Mouse (Mus musculus) lung, postnatal 0 days (tissue): Measurements from ENCODE around the gene Bpifa1. TPM values are rescaled to one million over a fixed set of nuclear protein-coding genes. Genes with fewer than 3 reads are reported as not detected.

Experiments
- ATAC-seq: fragments of 200-750 bp; cut with Nextera tagmentation; 2 replicates; pipeline ENCODE4 v1.8.0; 2017; ENCODE audit warnings: moderate library complexity
- DNase-seq: peaks from one replicate; pipeline ENCODE4 v3.0.0-alpha.2; 2016; ENCODE audit warnings: low spot score
- H3K27ac ChIP-seq: fragments of 300-500 bp; sonication (generic); 2 replicates; pipeline ENCODE4 v1.5.1; 2014; ENCODE audit warnings: antibody characterized with exemption, mild to moderate bottlenecking, low read length, mixed read lengths
- H3K27me3 ChIP-seq: fragments of 300-500 bp; sonication (generic); replicated peaks from 2 replicates; pipeline ENCODE4 v1.6.1; 2014; ENCODE audit warnings: low read length, mixed read lengths; ENCODE audit not compliant: insufficient read depth
- H3K36me3 ChIP-seq: fragments of 300-500 bp; sonication (generic); 2 replicates; pipeline ENCODE4 v1.6.1; 2014; ENCODE audit warnings: low read length, mixed read lengths; ENCODE audit not compliant: insufficient read depth
- H3K4me1 ChIP-seq: fragments of 300-500 bp; sonication (generic); 2 replicates; pipeline ENCODE4 v1.6.1; 2014; ENCODE audit warnings: antibody characterized with exemption, low read depth, low read length, mixed read lengths; ENCODE audit not compliant: insufficient read depth
- H3K4me2 ChIP-seq: fragments of 300-500 bp; sonication (generic); replicated peaks from 2 replicates; pipeline ENCODE4 v1.6.1; 2014; ENCODE audit warnings: low read depth, mild to moderate bottlenecking, low read length, moderate library complexity, mixed read lengths
- H3K4me3 ChIP-seq: fragments of 300-500 bp; sonication (generic); 2 replicates; pipeline ENCODE4 v1.5.1; 2014; ENCODE audit warnings: low read depth, low read length
- H3K9ac ChIP-seq: fragments of 300-500 bp; sonication (generic); replicated peaks from 2 replicates; pipeline ENCODE4 v1.6.1; 2014; ENCODE audit warnings: low read depth, mild to moderate bottlenecking
- H3K9me3 ChIP-seq: fragments of 300-500 bp; sonication (generic); 2 replicates; pipeline ENCODE4 v1.6.1; 2016; ENCODE audit warnings: low read length, mixed read lengths
- CTCF ChIP-seq: IDR thresholded peaks from 2 replicates; pipeline ENCODE4 v1.5.1; 2016; ENCODE audit warnings: antibody characterized with exemption, mild to moderate bottlenecking
- EP300 ChIP-seq: IDR thresholded peaks from 2 replicates; pipeline ENCODE4 v1.6.1; 2016; ENCODE audit warnings: antibody characterized with exemption, mild to moderate bottlenecking, control low read depth
- WGBS: fragments of 180-500 bp; shearing (Covaris S2); extraction: QIAGEN DNeasy Blood & Tissue Kit; methylation state at CpG from one replicate; pipeline ENCODE4 v1.1.7; 2014; 5-methylcytosine and 5-hydroxymethylcytosine counted together
- polyA plus RNA-seq: library from polyadenylated mRNA; unstranded; fragments of >200 nt; fragmentation: Nextera tagmentation; extraction: Ambion mirVana; gene quantifications from 2 replicates; pipeline ENCODE4 v1.2.1, GENCODE M21; 2015

Gene Bpifa1
- 5.1 and 5.4 TPM in 2 replicates for polyA plus RNA-seq

DNA sequence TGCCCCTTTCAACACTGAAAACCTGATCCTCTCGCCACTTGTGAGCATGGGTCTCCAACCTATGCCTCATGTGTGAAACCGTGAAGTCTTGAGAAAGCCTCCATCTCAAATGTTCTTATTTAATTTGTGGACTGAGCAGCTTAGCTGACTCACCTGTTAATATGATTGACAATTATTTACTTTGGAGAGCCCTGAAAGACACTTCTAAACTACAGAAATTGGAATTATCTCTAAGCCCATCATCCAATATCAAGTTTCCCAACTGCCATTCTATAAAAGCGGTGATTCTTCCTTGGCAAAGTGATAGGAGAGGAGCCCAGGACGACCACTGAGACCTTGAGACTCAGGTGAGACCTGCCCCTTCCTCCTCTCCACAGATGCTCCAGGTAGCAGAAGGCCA lies at the start of gene Bpifa1:
Gene Bpifa1, plus strand, starts transcription at position 301 of the 400 bp plus-strand sequence.
- Histone ChIP-seq H3K4me1 (no peaks in the 10 kb centered on the region), H3K36me3 (no peaks in the 10 kb centered on the region), H3K27me3 (no peaks in the 10 kb centered on the region), H3K9ac (no peak within 1 kb of the TSS), H3K9me3 (no peaks in the 10 kb centered on the region), H3K27ac (no peak within 1 kb of the TSS), H3K4me2 (no peak within 1 kb of the TSS), H3K4me3 (no peak within 1 kb of the TSS)
- TF ChIP-seq EP300 (no peak), CTCF (no peak)
- no peak for ATAC-seq
- WGBS, result 72% methylated on average over 4 of the region's 4 CpGs
- no peak for DNase-seq

DNA sequence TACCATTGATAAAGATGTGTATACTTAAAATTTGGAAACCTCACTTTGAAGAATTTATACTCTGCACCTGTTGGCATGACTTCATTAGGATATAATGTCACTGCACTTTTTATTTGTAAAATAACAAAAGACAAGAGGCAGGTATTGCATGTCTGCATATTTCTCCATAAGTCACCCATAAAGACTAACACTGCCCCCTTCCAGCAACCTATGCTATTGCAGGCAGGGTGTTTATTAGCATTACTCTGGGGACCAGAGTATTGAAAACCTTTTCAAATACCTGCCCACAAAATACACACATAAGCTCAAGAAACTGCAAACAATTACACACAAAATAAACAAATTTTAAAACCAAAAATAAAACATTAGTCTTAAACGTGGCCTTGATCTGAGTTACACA lies 44.9 kb upstream of the Bpifa1 start:
- no peak overlapping the region for H3K4me2 ChIP-seq

DNA sequence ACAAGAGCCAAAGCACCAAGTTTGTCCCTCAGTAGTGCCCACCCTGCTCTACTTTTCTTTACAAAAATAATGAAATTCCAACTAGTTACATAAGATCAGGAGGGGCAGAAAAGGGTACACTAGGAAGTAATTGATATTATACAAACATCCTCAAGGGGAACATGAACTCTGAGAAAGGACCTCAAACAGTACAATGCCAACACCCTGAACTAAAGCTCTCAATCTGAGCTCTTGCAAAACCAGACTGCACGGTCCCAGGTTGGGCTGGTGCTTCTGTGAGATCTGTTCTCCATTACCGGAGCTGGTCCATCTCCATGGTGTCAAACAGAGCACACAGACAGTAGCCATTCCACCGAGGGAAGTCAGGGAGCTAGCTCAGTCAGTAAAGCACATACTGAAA lies 25.3 kb upstream of the Bpifa1 start:
- TF ChIP-seq CTCF (no peak), EP300 (0 out of 2 replicates have a peak, but pooled peaks have one; percentile 12)
- peak; percentile 78 for DNase-seq
- no peak overlapping the region for H3K27ac ChIP-seq

More for the DNA sequence above, 44.9 kb upstream of the Bpifa1 start:
- ATAC-seq, result no peak
- Histone ChIP-seq H3K36me3 (no peaks in the 10 kb centered on the region), H3K9me3 (no peaks in the 10 kb centered on the region), H3K27me3 (no peaks in the 10 kb centered on the region), H3K4me3 (no peak overlapping the region), H3K4me1 (no peaks in the 10 kb centered on the region), H3K27ac (no peak overlapping the region), H3K9ac (no peak overlapping the region)
- WGBS, result 45% methylated on average over 1 of the region's 1 CpGs
- peak; percentile 18 for DNase-seq
- TF ChIP-seq CTCF (peak; percentile 47), EP300 (no peak)

DNA sequence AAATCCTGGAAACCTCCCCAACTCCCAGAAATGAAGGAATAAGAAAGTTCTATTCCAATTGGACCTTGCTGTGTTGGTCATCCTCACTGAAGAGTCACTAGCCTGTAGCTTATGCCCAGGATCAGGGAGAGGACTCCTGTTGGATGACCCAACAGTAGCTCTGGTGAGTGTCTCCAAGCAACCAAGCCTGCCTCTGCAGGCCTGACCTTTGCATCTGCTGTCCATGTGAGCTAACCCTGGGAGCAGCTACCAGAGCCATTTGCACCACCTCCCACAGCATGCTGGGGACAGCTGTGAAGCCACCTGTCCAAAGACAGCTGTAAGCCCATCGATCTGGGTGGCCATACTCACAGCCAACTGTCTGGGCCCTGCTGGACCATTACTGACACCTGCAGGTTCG lies 12.6 kb upstream of the Bpifa1 start, which contains the start of gene Bpifa3:
Gene Bpifa3, plus strand, starts transcription at position 217 of the 400 bp plus-strand sequence.
- DNase-seq, result no peak
- Histone ChIP-seq H3K9ac (no peak within 1 kb of the TSS), H3K4me1 (no peaks in the 10 kb centered on the region), H3K9me3 (no peaks in the 10 kb centered on the region), H3K27me3 (no peaks in the 10 kb centered on the region), H3K4me3 (no peak within 1 kb of the TSS), H3K27ac (no peak within 1 kb of the TSS), H3K4me2 (no peak within 1 kb of the TSS), H3K36me3 (no peaks in the 10 kb centered on the region)
- TF ChIP-seq EP300, result no peak
- no peak for TF ChIP-seq CTCF
- ATAC-seq, result no peak
- 42% methylated on average over 2 of the region's 2 CpGs for WGBS

More for the DNA sequence above, 25.3 kb upstream of the Bpifa1 start:
- Histone ChIP-seq H3K9me3 (no peaks in the 10 kb centered on the region), H3K9ac (no peak overlapping the region), H3K4me1 (no peaks in the 10 kb centered on the region; the same call in 1 of the 2 replicates), H3K4me2 (no peak overlapping the region), H3K36me3 (no peaks in the 10 kb centered on the region), H3K27me3 (no peaks in the 10 kb centered on the region), H3K4me3 (no peak overlapping the region)
- 52% methylated on average over 3 of the region's 3 CpGs for WGBS
- ATAC-seq, result peak; percentile 89

DNA sequence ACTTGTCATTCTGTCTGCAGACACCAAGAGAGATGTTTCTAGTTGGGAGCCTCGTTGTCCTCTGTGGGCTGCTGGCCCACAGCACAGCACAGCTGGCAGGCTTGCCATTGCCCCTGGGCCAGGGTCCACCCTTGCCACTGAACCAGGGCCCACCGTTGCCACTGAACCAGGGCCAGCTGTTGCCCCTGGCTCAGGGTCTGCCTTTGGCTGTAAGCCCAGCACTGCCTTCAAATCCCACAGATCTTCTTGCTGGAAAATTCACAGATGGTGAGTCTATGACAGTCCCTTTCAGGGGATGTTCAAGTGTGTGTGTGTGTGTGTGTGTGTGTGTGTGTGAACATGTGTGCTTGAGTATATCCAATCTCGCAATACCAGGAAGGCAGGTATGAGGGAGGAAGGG lies 1.1 kb downstream of the Bpifa1 start:
- ATAC-seq, result no peak
- H3K27ac ChIP-seq, result no peak overlapping the region
- no peak overlapping the region for H3K9ac ChIP-seq
- TF ChIP-seq CTCF, result no peak
- no peak for TF ChIP-seq EP300
- no peak overlapping the region for H3K4me2 ChIP-seq
- H3K4me1 ChIP-seq, result no peaks in the 10 kb centered on the region
- no peak overlapping the region for H3K4me3 ChIP-seq
- H3K36me3 ChIP-seq, result no peaks in the 10 kb centered on the region
- H3K27me3 ChIP-seq, result no peaks in the 10 kb centered on the region
- WGBS, result 46% methylated on average over 3 of the region's 3 CpGs
- H3K9me3 ChIP-seq, result no peaks in the 10 kb centered on the region
- no peak for DNase-seq

DNA sequence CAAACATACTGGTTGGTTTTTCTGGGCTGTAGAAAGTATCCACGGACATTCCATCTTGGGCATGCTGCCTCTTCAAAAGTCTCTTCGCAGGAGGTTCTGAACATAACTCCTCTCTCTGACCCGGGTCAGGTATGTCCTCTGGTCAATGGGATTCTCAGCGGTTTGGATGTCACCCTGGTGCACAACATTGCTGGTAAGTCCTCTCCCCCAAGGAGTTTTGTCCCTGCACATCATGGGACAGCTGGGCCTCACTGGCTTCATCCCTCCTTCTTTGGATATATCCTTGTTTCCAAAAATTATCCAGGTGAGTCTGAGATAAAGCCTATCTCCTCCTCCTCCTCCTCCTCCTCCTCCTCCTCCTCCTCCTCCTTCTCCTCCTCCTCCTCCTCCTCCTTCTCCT lies 4.8 kb downstream of the Bpifa1 start:
- H3K4me2 ChIP-seq, result no peak overlapping the region
- DNase-seq (no peak), ATAC-seq (no peak)
- H3K27ac ChIP-seq, result no peak overlapping the region
- no peak for TF ChIP-seq EP300
- no peaks in the 10 kb centered on the region for H3K4me1 ChIP-seq
- 77% methylated on average over 4 of the region's 4 CpGs for WGBS
- no peaks in the 10 kb centered on the region for H3K27me3 ChIP-seq
- no peaks in the 10 kb centered on the region for H3K9me3 ChIP-seq
- H3K4me3 ChIP-seq, result no peak overlapping the region
- H3K36me3 ChIP-seq, result no peaks in the 10 kb centered on the region
- no peak overlapping the region for H3K9ac ChIP-seq

DNA sequence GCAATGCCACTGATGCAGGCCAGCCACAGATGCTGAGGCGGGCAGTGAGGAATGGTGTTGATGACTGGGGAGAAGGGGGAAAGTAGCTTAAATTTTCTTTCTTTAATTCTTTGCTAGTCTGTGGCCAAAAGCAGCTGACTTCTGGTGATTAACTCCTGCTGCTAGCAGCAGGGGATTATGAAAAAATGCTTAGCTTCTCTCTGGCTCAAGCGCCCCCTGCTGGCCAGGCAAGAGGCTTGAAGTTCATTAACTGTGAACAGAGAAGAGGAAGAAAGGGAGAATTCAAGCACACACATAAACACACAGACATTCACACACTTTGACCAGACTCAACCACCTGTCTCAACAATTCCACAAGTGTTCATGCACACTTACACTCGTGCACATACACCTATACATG lies 15.8 kb downstream of the Bpifa1 start:
- no peaks in the 10 kb centered on the region for H3K4me1 ChIP-seq
- no peak overlapping the region for H3K4me3 ChIP-seq
- TF ChIP-seq CTCF, result peak; percentile 70
- no peak for TF ChIP-seq EP300
- no peaks in the 10 kb centered on the region for H3K27me3 ChIP-seq
- H3K27ac ChIP-seq, result no peak overlapping the region
- no peak overlapping the region for H3K9ac ChIP-seq
- no peaks in the 10 kb centered on the region for H3K36me3 ChIP-seq
- no peak overlapping the region for H3K4me2 ChIP-seq
- WGBS, result 34% methylated on average over 3 of the region's 3 CpGs
- no peak for ATAC-seq
- no peaks in the 10 kb centered on the region for H3K9me3 ChIP-seq
- peak; percentile 58 for DNase-seq
